ENCODE assay signal across 9 mouse cellular contexts in genomic region chr15:77367504-77367903, GRCm38 (mm10). TPM values are rescaled to one million over a fixed set of nuclear protein-coding genes. Genes with fewer than 3 reads are reported as not detected.
DNase-seq lines count a peak whose midpoint lies in the region; ATAC-seq and TF ChIP-seq lines count a peak whose summit lies in the region.
"Had no signal": no experiment of that assay in that cellular context is flagged by ENCODE, and none has a peak within 500 bp of the region (broad histone marks: within the 10 kb centered on the region; RNA-seq: fewer than 3 reads in every experiment).

No protein-coding gene starts in this region.

- 35% methylated on average over 8 of the region's 8 CpGs for WGBS in embryonic facial prominence, embryonic 12.5 days
- 47% methylated on average over 8 of the region's 8 CpGs for WGBS in hindbrain, embryonic 10.5 days
- 42% methylated on average over 8 of the region's 8 CpGs for WGBS in midbrain, embryonic 12.5 days

- no peak overlapping the region; the same call in 1 of the 2 replicates for H3K4me2 ChIP-seq in embryonic facial prominence, embryonic 12.5 days (replicated peaks)
- no peak overlapping the region for H3K4me2 ChIP-seq in midbrain, embryonic 12.5 days (replicated peaks)

- peak overlapping the region; percentile 98 for H3K27ac ChIP-seq in left cerebral cortex, adult 2 months
- peak overlapping the region; percentile 99 for H3K27ac ChIP-seq in embryonic facial prominence, embryonic 12.5 days
- peak overlapping the region; percentile 92 for H3K27ac ChIP-seq in hindbrain, embryonic 10.5 days
- H3K27ac ChIP-seq in midbrain, embryonic 12.5 days (replicated peaks) = peak overlapping the region; percentile 66
- H3K27ac ChIP-seq: liver, embryonic 14.5 days had no signal

- peak; percentile 0; the same call in 1 of the 2 replicates for TF ChIP-seq CTCF in left cerebral cortex, adult 2 months (IDR thresholded peaks at IDR 0.05)

- peak in 1 of 2 experiments; percentile 24 for DNase-seq in left cerebral cortex, adult 2 months (ENCODE audit: extremely low spot score in 1 of 2, low spot score in 2 of 2)
- no peak for DNase-seq in left cerebral cortex, adult 18-20 months (ENCODE audit: low spot score in 2 of 2)
- no peak for DNase-seq in hindbrain, embryonic 10.5 days (ENCODE audit: low spot score)
- DNase-seq in layer of hippocampus, postnatal 36 days = no peak
- no peak for DNase-seq in left cerebral cortex, postnatal 14 days (ENCODE audit: low spot score in 2 of 2)
- no peak for DNase-seq in thymus, postnatal 36 days

- no peak for ATAC-seq in embryonic facial prominence, embryonic 12.5 days (ENCODE audit: insufficient number of reproducible peaks, insufficient read depth, low FRiP score, low TSS enrichment)
- no peak; the same call in 1 of the 2 replicates for ATAC-seq in midbrain, embryonic 12.5 days (ENCODE audit: low FRiP score, low read depth)

- H3K27me3 ChIP-seq in embryonic facial prominence, embryonic 12.5 days = no peaks in the 10 kb centered on the region
- no peaks in the 10 kb centered on the region for H3K27me3 ChIP-seq in hindbrain, embryonic 10.5 days (ENCODE audit: insufficient read depth, poor library complexity, severe bottlenecking)
- no peaks in the 10 kb centered on the region for H3K27me3 ChIP-seq in midbrain, embryonic 12.5 days

- no peaks in the 10 kb centered on the region for H3K9me3 ChIP-seq in embryonic facial prominence, embryonic 12.5 days
- H3K9me3 ChIP-seq in hindbrain, embryonic 10.5 days = no peaks in the 10 kb centered on the region
- H3K9me3 ChIP-seq in midbrain, embryonic 12.5 days = no peaks in the 10 kb centered on the region

- no peak overlapping the region for H3K9ac ChIP-seq in embryonic facial prominence, embryonic 12.5 days
- no peak overlapping the region for H3K9ac ChIP-seq in midbrain, embryonic 12.5 days (replicated peaks)
- H3K9ac ChIP-seq: liver, embryonic 14.5 days had no signal

- intact Hi-C loops in left cerebral cortex, adult 2 months (cut with DNase I) = loop anchor here (1.0 to 5.0 kb wide), 5 partner anchors 122 to 385 kb away; no protein-coding TSS in a partner anchor
- intact Hi-C loops in left cerebral cortex, postnatal 14 days (cut with DNase I) = loop anchor here (5.0 to 10.0 kb wide), 3 partner anchors 213 to 393 kb away; no protein-coding TSS in a partner anchor

- H3K4me3 ChIP-seq in left cerebral cortex, adult 2 months = no peak overlapping the region
- H3K4me3 ChIP-seq in embryonic facial prominence, embryonic 12.5 days = no peak overlapping the region
- no peak overlapping the region for H3K4me3 ChIP-seq in hindbrain, embryonic 10.5 days
- H3K4me3 ChIP-seq in midbrain, embryonic 12.5 days = no peak overlapping the region

- peaks cover 47% of the 10 kb centered on the region for H3K4me1 ChIP-seq in embryonic facial prominence, embryonic 12.5 days
- H3K4me1 ChIP-seq in hindbrain, embryonic 10.5 days (replicated peaks) = peaks cover 58% of the 10 kb centered on the region
- H3K4me1 ChIP-seq in midbrain, embryonic 12.5 days = peaks cover 34% of the 10 kb centered on the region

- no peaks in the 10 kb centered on the region for H3K36me3 ChIP-seq in embryonic facial prominence, embryonic 12.5 days
- H3K36me3 ChIP-seq in hindbrain, embryonic 10.5 days = no peaks in the 10 kb centered on the region
- H3K36me3 ChIP-seq in midbrain, embryonic 12.5 days = no peaks in the 10 kb centered on the region

RNA-seq across cellular contexts. Expression of gene Apol7a, which starts 31.4 kb away (rescaled TPM):
- under 1 TPM; 0.30 to 0.32 TPM for total RNA-seq in left cerebral cortex, adult 2 months (2021)
- total RNA-seq in left cerebral cortex, adult 18-20 months (2021) = under 1 TPM; 0.23 to 0.30 TPM
- not detected in 2 replicates for polyA plus RNA-seq in embryonic facial prominence, embryonic 12.5 days (2016; fragmentation: Nextera tagmentation; extraction: Ambion mirVana)
- not detected in 2 replicates for polyA plus RNA-seq in hindbrain, embryonic 10.5 days (2016; fragmentation: Nextera tagmentation; extraction: Ambion mirVana)
- polyA plus RNA-seq in midbrain, embryonic 12.5 days (2016; fragmentation: Nextera tagmentation; extraction: Ambion mirVana) = not detected in 2 replicates
- under 1 TPM in 1 of 2 experiments, not detected in 1; 0.15 TPM for total RNA-seq in layer of hippocampus, postnatal 36 days (2021)
- total RNA-seq in left cerebral cortex, postnatal 14 days (2021) = under 1 TPM; 0.48 to 0.68 TPM

RNA-seq across cellular contexts. Expression of gene Apol9a, which starts 43.4 kb away (rescaled TPM):
- not detected for total RNA-seq in left cerebral cortex, adult 2 months (2021)
- not detected for total RNA-seq in left cerebral cortex, adult 18-20 months (2021)
- polyA plus RNA-seq in embryonic facial prominence, embryonic 12.5 days (2016; fragmentation: Nextera tagmentation; extraction: Ambion mirVana) = not detected in 2 replicates
- 0.04 TPM in 1 of 2 replicates, not detected in the other for polyA plus RNA-seq in hindbrain, embryonic 10.5 days (2016; fragmentation: Nextera tagmentation; extraction: Ambion mirVana)
- polyA plus RNA-seq in midbrain, embryonic 12.5 days (2016; fragmentation: Nextera tagmentation; extraction: Ambion mirVana) = 0.07 TPM in 1 of 2 replicates, not detected in the other
- not detected for total RNA-seq in layer of hippocampus, postnatal 36 days (2021)
- total RNA-seq in left cerebral cortex, postnatal 14 days (2021) = under 1 TPM in 1 of 2 experiments, not detected in 1; 0.23 TPM
- polyA plus RNA-seq: liver, embryonic 14.5 days had no signal
